7 mouse cellular contexts compared by ENCODE assay signal in the genomic region with DNA sequence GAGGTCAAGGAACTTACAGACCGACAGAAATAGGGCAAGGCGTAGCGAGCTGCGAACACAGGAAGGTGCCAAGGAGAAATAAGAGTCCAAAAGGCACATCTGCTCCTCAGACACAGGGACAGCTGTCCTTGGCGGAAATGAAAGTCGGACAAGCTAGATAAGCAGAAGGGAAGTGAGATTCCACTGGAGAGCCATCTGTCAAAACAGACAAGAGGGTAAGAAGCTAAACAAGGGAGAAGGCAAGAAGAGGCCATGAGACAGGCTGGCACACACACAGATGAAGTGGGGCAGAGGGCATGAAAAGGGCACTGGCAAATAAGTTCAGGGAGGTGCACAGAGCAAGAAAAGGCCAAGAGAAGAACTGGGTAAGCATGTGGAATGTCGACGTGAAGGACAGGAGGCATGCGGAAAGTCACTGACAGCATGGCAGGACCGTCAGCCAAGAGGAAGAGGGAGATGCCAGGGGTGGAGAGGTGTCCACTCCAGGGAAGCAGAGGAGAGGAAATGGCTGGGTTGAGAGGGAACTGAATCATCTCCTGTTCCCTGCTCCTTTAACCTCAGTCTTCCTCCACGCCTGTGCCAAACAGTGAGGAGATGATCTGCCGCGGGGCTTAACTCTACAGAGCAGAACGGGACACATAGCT.
A peak's percentile ranks its signal among the peaks of the same experiment; 100 is the strongest.
DNase-seq lines count a peak whose midpoint lies in the region; ATAC-seq lines count a peak whose summit lies in the region.

No protein-coding gene starts in this region.

- no peak overlapping the region for H3K4me2 ChIP-seq in kidney, embryonic 14.5 days (replicated peaks; ENCODE audit: low read depth, low read length)

- H3K4me1 ChIP-seq in kidney, embryonic 14.5 days (ENCODE audit: control insufficient read depth, insufficient read depth, low read length): no peaks in the 10 kb centered on the region; the same call in 1 of the 2 replicates

- peak; percentile 88 for ATAC-seq in granulocyte monocyte progenitor cell, adult 5-6 weeks (replicated peaks; ENCODE audit: poor library complexity, severe bottlenecking)
- ATAC-seq in kidney, embryonic 14.5 days (ENCODE audit: low FRiP score, low TSS enrichment): peak; percentile 33
- ATAC-seq in erythroblast, adult 5-6 weeks (replicated peaks; ENCODE audit: low FRiP score, poor library complexity, severe bottlenecking): no peak

- H3K4me3 ChIP-seq in kidney, embryonic 14.5 days (ENCODE audit: low read length): no peak overlapping the region

- no peaks in the 10 kb centered on the region for H3K36me3 ChIP-seq in kidney, embryonic 14.5 days (ENCODE audit: control insufficient read depth, insufficient read depth, low read length)

- no peak overlapping the region for H3K27ac ChIP-seq in kidney, embryonic 14.5 days (ENCODE audit: low read depth, low read length)

- H3K9me3 ChIP-seq in kidney, embryonic 14.5 days (ENCODE audit: control insufficient read depth, low read length): no peaks in the 10 kb centered on the region

- H3K9ac ChIP-seq in kidney, embryonic 14.5 days (ENCODE audit: low read depth, low read length): no peak overlapping the region

- no peaks in the 10 kb centered on the region for H3K27me3 ChIP-seq in kidney, embryonic 14.5 days (ENCODE audit: control insufficient read depth, insufficient read depth, low read length)

- peak; percentile 17 to 41 for DNase-seq in spleen, postnatal 36 days (ENCODE audit: low spot score in 2 of 2)
- no peak for DNase-seq in spleen, adult 12 weeks (ENCODE audit: low spot score)
- peak; percentile 69 for DNase-seq in lung, postnatal 36 days
- no peak for DNase-seq in testis, postnatal 10 days (ENCODE audit: low spot score)

- WGBS in kidney, embryonic 14.5 days: 65% methylated on average over 14 of the region's 14 CpGs

Comparison
In these comparisons a context has a peak if more than half of its experiments do, and no peak if none do; other contexts are left out.
1. DNase-seq: peak in spleen, postnatal 36 days (2 of 2) and lung, postnatal 36 days (single experiment); none in spleen, adult 12 weeks (single experiment) and testis, postnatal 10 days (single experiment).